Mouse (Mus musculus): ENCODE data around the gene Phyhipl.

DNA sequence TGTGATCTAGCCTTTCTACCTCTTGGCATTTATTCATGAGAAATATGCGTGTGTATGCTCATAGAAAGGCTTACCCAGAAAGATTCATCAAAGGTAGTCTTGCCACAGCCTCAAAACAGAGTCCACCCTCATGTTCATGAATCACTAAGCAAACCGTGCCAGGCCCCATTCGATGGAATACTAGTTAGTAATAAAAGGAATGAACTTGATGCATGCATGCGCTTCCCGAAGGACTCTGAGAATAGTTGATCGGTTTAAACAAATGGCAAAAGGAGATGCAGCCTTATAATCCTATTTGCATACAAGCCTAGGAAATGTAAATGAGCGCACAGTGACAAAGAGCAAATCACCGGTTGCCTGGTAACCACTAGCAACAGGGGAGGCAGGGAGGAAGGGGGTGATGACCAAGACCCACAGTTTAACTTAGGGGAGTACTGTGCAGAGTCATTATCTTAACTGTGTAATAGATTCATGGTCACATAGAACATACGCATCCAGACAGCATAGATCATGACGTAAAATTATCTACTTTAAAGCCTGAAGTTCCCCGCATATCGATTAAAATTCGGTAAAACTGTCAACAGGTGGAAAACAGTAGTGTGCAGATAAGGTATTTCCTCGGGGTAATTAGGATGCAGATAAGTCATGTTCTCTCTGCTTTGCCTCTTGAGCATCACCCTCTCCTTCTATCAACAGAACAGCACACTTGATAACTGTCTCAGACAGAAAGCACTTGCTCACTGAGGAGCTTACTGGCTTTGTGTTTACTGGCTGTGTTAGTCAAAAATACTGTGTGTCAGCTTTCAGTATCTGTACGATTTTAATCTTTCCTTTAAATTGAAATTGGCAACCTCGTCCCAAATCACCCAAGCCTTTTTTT, 3.8 kb downstream of the Phyhipl start:
- TF ChIP-seq CTCF (IDR thresholded peaks at IDR 0.05; ENCODE audit: control insufficient read depth, insufficient read depth, insufficient replicate concordance, low read depth, low read length) (no peak), POLR2A (IDR thresholded peaks at IDR 0.05; ENCODE audit: control insufficient read depth, low read depth, low read length) (no peak)
